Mouse (Mus musculus): Measurements from ENCODE around the gene Nlrp9a.

- TF ChIP-seq CTCF (IDR thresholded peaks at IDR 0.05; ENCODE audit: low read depth, low read length) (no peak), POLR2A (IDR thresholded peaks at IDR 0.05; ENCODE audit: borderline replicate concordance, low read depth, low read length) (no peak)
Measured at GRCm38 (mm10) chr7:26589077-26589476, 54.3 kb downstream of the Nlrp9a start.

Measured in bone marrow macrophage, adult 2 months (primary cell).